Mouse (Mus musculus) layer of hippocampus, postnatal 10 days (tissue): Measurements from ENCODE around the gene Cyp4f39. TPM values are rescaled to one million over a fixed set of nuclear protein-coding genes. Genes with fewer than 3 reads are reported as not detected.
"Not testable (repeated sequence)": the region's sequence is repeated elsewhere in the genome, so short reads cannot be mapped to it uniquely, and the experiment has no call there.

Experiments
- DNase-seq, 2 experiments: peaks; one replicate each; pipeline ENCODE4 v3.0.0; 2021; ENCODE audit warnings: low spot score in 2 of 2
- total RNA-seq, 2 experiments: library from RNA; stranded (reverse); gene quantifications; 2 replicates each; pipeline ENCODE4 v1.2.3; 2021

The Cyp4f39 gene
- total RNA-seq, 2 experiments from 2014 or later, result not detected

DNA sequence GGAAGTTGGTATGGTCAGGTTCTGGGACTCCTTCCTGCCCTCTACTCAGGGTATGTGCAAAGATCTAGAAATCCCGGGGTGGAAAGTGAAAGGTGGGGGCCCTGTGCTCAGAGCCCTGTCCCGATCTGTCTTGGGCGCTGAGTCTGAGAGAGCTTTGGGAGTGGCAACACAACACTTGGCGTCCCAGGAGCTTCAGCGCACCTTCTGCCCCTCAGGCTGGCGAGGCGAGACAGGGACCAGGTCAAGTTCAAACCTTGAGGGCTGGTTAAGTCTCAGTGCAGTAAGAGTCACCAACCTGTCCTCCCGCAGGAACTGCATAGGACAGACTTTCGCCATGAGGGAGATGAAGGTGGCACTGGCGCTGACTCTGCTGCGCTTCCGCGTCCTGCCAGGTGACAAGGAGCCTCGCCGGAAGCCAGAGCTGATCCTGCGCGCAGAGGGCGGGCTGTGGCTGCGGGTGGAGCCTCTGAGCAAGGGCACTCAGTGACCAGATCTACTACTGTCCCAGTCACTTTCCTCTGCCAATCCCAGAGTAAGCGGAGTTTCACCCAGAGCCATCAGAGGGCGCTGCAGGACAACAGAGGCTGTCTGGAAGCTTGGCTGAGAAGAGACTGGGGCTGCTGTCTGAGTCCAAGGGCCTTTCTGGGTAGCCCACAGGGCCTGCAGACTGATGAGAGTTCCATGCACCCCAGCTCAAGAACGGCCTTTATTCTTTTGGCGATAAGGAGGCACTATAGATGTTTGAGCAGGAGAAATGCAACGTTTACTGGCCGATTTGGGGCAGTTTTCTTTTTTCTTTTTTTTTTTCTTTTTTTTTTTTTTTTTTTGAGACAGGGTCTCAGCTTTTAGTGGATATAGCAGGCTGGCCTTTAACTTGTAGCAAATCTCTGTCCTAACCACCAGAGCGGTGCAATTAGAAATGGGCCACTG lies 76.2 kb downstream of the Cyp4f39 start:
- peak; percentile 91 for DNase-seq

DNA sequence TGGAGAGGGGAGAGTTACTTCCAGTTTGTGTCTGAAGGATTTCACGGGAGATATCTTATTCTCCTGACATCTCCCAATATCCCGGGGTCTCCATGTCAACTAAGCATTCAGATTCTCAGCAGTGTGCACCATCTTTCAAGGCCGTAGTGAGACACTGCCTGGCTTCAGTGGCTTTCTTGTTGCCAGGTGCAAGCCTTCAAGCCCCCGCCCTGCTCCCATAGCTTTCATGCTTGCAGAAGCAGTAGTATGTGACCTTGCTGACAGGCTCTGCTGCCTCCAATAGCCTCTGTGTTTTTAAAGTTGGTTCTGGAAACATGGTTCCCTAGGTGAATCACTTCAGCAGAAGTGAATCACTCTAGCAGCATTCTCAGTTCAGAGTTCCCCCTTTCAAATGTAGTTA lies 79.8 kb downstream of the Cyp4f39 start:
- not testable (repeated sequence) for DNase-seq

DNA sequence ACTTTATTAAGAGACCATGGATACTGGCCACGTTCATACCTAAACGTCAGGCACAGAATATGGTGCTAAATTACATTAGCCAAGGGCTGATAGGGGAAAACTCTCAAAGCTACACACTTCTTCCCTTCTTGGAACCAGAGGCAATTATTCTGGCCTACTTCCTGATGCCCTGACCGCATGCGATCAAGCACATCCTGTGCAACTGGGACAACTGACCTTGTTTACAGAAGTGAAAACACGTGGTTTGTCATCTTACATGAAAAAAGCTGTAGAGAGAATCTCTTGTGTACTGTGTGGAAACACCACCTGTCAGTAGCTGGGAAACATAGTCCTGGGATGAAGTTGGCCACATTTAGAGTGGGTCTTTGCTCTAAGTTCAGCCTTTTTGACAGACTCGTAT lies 81.5 kb downstream of the Cyp4f39 start:
- no peak for DNase-seq

DNA sequence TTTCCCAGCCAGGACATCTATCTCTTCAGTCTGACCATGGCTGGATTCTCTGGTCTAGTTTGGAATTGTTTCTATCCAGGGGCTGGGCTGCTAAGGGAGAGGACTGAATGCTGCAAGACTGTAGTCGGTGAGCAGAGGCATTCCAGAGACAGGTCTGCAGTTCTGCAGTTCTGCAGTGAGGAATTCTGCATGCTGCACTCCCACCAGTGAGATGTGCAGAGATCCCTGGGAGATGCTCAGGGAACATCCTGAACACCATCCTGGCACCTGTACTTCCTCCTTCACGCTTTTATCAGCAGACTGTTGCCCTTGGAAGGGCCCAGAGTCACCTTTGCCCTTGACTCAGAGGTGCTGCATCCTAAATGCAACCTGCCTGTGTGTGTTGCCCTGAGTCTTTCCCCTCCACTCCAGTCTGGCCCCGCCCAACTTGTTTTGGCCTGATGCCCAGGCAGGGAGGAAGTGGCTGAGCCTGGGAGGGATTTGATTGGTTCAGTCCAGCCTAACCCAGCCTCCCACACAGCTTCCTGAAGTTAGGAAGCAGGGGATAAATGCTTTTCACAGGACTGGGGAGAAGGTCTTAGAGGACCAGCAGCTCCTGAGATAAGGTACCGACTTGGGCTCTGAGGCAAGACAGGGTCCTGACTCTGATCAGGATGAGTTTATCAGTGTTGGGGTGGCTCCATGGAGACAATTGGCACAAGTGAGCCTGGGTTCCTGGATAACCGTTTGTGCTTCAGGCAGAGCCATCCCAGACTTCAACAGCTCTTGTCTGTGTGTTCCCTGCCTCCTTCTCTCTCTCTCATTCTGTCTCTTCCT lies 83.7 kb downstream of the Cyp4f39 start, which contains the start of gene Cyp4f16:
TSS of gene Cyp4f16 (plus strand) at position 508 of the 816 bp plus-strand sequence.
- DNase-seq, result peak; percentile 86 to 90

DNA sequence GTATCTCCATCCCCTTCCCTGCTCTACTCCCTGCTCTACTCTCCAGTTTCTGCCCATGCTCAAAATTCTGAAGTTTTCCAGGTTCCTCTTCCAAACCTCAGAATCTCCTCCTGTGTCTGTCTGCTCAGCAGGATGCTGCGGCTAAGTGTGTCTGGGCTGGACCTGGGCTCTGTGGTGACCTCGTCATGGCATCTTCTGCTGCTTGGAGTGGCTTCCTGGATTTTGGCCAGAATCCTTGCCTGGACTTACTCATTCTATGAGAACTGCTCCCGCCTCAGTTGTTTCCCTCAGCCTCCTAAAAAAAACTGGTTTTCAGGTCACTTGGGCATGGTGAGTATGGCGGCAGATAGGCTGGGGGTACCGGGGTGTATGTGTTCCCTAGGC lies 84.3 kb downstream of the Cyp4f39 start:
- DNase-seq, result no peak

Other genes starting within 250 kb of the Cyp4f39 start
- 100 to 1,000 TPM; 112 to 126 TPM for gene Brd4, start 168.0 kb upstream of the Cyp4f39 start, total RNA-seq
- gene Akap8, start 131.5 kb upstream of the Cyp4f39 start, total RNA-seq, result 100 to 1,000 TPM in 1 of 2 experiments, 10 to 100 TPM in 1; 88.7 to 112 TPM
- gene Akap8l, start 102.1 kb upstream of the Cyp4f39 start, total RNA-seq, result 100 to 1,000 TPM; 115 to 140 TPM
- 10 to 100 TPM; 84.1 to 92.5 TPM for gene Wiz, start 63.3 kb upstream of the Cyp4f39 start, total RNA-seq
- gene Rasal3, start 49.1 kb upstream of the Cyp4f39 start, total RNA-seq, result 1 to 10 TPM; 3.2 to 3.6 TPM
- not detected for gene Pglyrp2, start 28.6 kb upstream of the Cyp4f39 start, total RNA-seq
- gene Cyp4f17, start 53.3 kb downstream of the Cyp4f39 start, total RNA-seq, result 1 to 10 TPM; 4.9 TPM
- 1 to 10 TPM; 8.5 to 8.7 TPM for gene Cyp4f16, start 83.8 kb downstream of the Cyp4f39 start, total RNA-seq
- gene Cyp4f37, start 168.6 kb downstream of the Cyp4f39 start, total RNA-seq, result not detected
- not detected for gene Cyp4f40, start 206.2 kb downstream of the Cyp4f39 start, total RNA-seq
- 1 to 10 TPM; 4.4 to 5.5 TPM for gene Cyp4f15, start 232.9 kb downstream of the Cyp4f39 start, total RNA-seq